Mouse (Mus musculus) MEL (cell line): ENCODE results near the gene Kifc1.

Source experiments
- CHD2 ChIP-seq: IDR thresholded peaks from 2 replicates; pipeline ENCODE4 v1.6.1; 2011; ENCODE audit warnings: low read length, improper control_type of control experiment
- CTCF ChIP-seq, 3 experiments: IDR thresholded peaks in 2 of 3; conservative IDR thresholded peaks in 1 of 3; 2 replicates each; pipeline ENCODE4 v1.5.1; 2011 to 2012; ENCODE audit warnings: low read length in 3 of 3, low read depth in 2 of 3, mild to moderate bottlenecking in 2 of 3, improper control_type of control experiment in 1 of 3, inconsistent platforms in 1 of 3, mixed read lengths in 1 of 3, moderate library complexity in 1 of 3; ENCODE audit not compliant: control insufficient read depth in 1 of 3, insufficient read depth in 1 of 3, poor library complexity in 1 of 3, severe bottlenecking in 1 of 3
- EP300 ChIP-seq, 2 experiments: IDR thresholded peaks; 2 replicates each; pipeline ENCODE4 v1.6.1; 2011; ENCODE audit warnings: improper control_type of control experiment in 2 of 2, low read length in 2 of 2, low read depth in 1 of 2, mild to moderate bottlenecking in 1 of 2
- MAX ChIP-seq: IDR thresholded peaks from 2 replicates; pipeline ENCODE4 v1.6.1; 2011; ENCODE audit warnings: low read length, improper control_type of control experiment
- POLR2A ChIP-seq, 2 experiments: IDR thresholded peaks; 2 replicates each; pipeline ENCODE4 v1.6.1; 2011 to 2012; ENCODE audit warnings: low read length in 2 of 2, mild to moderate bottlenecking in 2 of 2, control low read depth in 1 of 2, improper control_type of control experiment in 1 of 2, low read depth in 1 of 2, moderate library complexity in 1 of 2; ENCODE audit not compliant: control insufficient read depth in 1 of 2, insufficient read depth in 1 of 2, poor library complexity in 1 of 2
- SIN3A ChIP-seq: IDR thresholded peaks from 2 replicates; pipeline ENCODE4 v1.6.1; 2012; ENCODE audit warnings: low read length, improper control_type of control experiment, inconsistent platforms

DNA sequence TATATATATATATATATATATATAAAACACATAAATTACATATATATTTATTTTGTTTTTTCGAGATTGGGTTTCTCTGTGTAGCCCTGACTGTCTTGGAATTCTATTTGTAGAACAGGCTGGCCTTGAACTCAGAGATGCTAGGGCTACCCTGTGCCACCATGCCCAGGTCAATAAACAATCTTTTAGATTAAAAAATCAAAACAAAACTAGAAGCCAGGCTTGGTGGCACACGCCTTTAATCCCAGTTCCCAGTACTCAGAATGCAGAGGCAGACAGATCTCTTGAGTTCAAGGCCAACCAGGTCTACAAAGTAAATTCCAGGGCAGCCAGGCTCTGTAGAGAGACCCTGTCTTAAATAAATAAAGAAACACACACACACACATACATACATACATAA, 896 bp upstream of the Kifc1 start:
- TF ChIP-seq EP300 (IDR thresholded peaks at IDR 0.05; ENCODE audit: low read depth in 1 of 2, low read length in 2 of 2) (no peak), SIN3A (no peak), CTCF (IDR thresholded peaks at IDR 0.05 in 2 of 3, conservative IDR thresholded peaks at IDR 0.05 in 1 of 3; ENCODE audit: control insufficient read depth in 1 of 3, insufficient read depth in 1 of 3, low read depth in 2 of 3, low read length in 3 of 3, poor library complexity in 1 of 3, severe bottlenecking in 1 of 3) (no peak), MAX (no peak), CHD2 (no peak), POLR2A (IDR thresholded peaks at IDR 0.05; ENCODE audit: control insufficient read depth in 1 of 2, insufficient read depth in 1 of 2, low read depth in 1 of 2, low read length in 2 of 2, poor library complexity in 1 of 2) (no peak)
